In the genomic region with DNA sequence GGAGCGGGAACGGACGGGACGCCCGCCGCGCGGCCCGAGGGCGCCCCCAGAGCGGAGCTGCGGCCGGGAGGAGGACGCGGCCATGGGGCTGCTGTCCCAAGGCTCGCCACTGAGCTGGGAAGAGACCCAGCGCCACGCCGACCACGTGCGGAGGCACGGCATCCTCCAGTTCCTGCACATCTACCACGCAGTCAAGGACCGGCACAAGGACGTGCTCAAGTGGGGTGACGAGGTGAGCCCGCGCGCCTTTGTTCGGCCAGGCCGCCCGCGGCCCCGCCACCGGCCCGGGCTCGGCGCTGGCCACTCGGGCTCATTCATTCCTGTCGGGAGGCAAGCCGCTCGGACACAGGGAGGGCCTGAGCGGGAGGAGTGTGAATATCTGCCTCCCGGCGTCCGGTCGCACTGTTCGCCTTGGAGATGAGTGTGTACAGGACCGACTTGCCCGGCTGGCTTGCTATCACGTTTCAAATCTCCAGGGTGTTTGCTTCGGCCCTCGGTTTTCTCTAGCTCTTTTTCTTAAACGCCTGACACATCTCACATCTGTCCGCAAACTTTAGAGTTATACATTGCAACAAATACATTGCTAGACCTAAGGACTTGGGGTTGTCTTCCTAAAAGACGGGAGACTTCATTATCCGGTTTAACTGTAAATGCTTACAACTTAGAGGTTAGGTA, we compare ENCODE assay signal across 8 mouse cellular contexts. TPM values are rescaled to one million over a fixed set of nuclear protein-coding genes. Genes with fewer than 3 reads are reported as not detected.
DNase-seq lines count a peak whose midpoint lies in the region; ATAC-seq and TF ChIP-seq lines count a peak whose summit lies in the region.

No protein-coding gene starts in this region.

- H3K27me3 ChIP-seq in heart, adult 2 months (ENCODE audit: control insufficient read depth, insufficient read depth, low read length): no peaks in the 10 kb centered on the region
- H3K27me3 ChIP-seq in embryonic facial prominence, embryonic 13.5 days: no peaks in the 10 kb centered on the region
- H3K27me3 ChIP-seq in heart, embryonic 12.5 days (replicated peaks): no peaks in the 10 kb centered on the region

- whole genome bisulfite sequencing in heart, adult 2 months: under 1% methylated on average over 56 of the region's 57 CpGs
- WGBS in embryonic facial prominence, embryonic 13.5 days: under 1% methylated on average over 52 of the region's 57 CpGs
- under 1% methylated on average over 57 of the region's 57 CpGs for WGBS in heart, embryonic 12.5 days

- peak; percentile 58 for TF ChIP-seq CTCF in heart, adult 2 months (IDR thresholded peaks at IDR 0.05)

- no peak for TF ChIP-seq EP300 in heart, adult 2 months (IDR thresholded peaks at IDR 0.05; ENCODE audit: insufficient read depth, low read depth, low read length)

- no peaks in the 10 kb centered on the region; the same call in 1 of the 2 replicates for H3K79me2 ChIP-seq in heart, adult 2 months (replicated peaks; ENCODE audit: control insufficient read depth, insufficient read depth, low read length)

- intact Hi-C loops in heart, adult 2 months (cut with DNase I): loop anchor here (5.0 kb wide), 2 partner anchors 157 to 208 kb away; no protein-coding TSS in a partner anchor

- H3K27ac ChIP-seq in heart, adult 2 months: peak overlapping the region; percentile 78
- H3K27ac ChIP-seq in embryonic facial prominence, embryonic 13.5 days: peak overlapping the region; percentile 68
- H3K27ac ChIP-seq in heart, embryonic 12.5 days (ENCODE audit: poor library complexity, severe bottlenecking): peak overlapping the region; percentile 81

- peak overlapping the region; percentile 47 for H3K9ac ChIP-seq in heart, adult 2 months (ENCODE audit: low read depth, low read length)
- H3K9ac ChIP-seq in embryonic facial prominence, embryonic 13.5 days: peak overlapping the region; percentile 85
- H3K9ac ChIP-seq in heart, embryonic 12.5 days: peak overlapping the region; percentile 78

- no peak for DNase-seq in heart, adult 2 months
- no peak for DNase-seq in heart, adult 11 months
- peak; percentile 80 to 82 for DNase-seq in adrenal gland, postnatal 36 days
- DNase-seq in kidney, postnatal 25 days: peak; percentile 49 to 81
- DNase-seq in lung, postnatal 10 days: peak; percentile 84
- DNase-seq in retina, embryonic 14.5 days (ENCODE audit: low spot score): peak; percentile 77

- H3K4me1 ChIP-seq in heart, adult 2 months (ENCODE audit: control insufficient read depth, insufficient read depth, low read length): peaks cover 3% of the 10 kb centered on the region
- peaks cover 28% of the 10 kb centered on the region for H3K4me1 ChIP-seq in embryonic facial prominence, embryonic 13.5 days
- H3K4me1 ChIP-seq in heart, embryonic 12.5 days (replicated peaks): peaks cover 25% of the 10 kb centered on the region

- no peaks in the 10 kb centered on the region for H3K9me3 ChIP-seq in embryonic facial prominence, embryonic 13.5 days
- H3K9me3 ChIP-seq in heart, embryonic 12.5 days (replicated peaks): no peaks in the 10 kb centered on the region

- peak overlapping the region; percentile 78 for H3K4me3 ChIP-seq in heart, adult 2 months
- H3K4me3 ChIP-seq in embryonic facial prominence, embryonic 13.5 days: peak overlapping the region; percentile 79
- H3K4me3 ChIP-seq in heart, embryonic 12.5 days: peak overlapping the region; percentile 75

- no peak; the same call in 1 of the 2 replicates for TF ChIP-seq POLR2A in heart, adult 2 months (IDR thresholded peaks at IDR 0.05; ENCODE audit: insufficient read depth, low read depth, low read length)

- ATAC-seq in embryonic facial prominence, embryonic 13.5 days (ENCODE audit: insufficient number of reproducible peaks, insufficient read depth, low FRiP score, low TSS enrichment, low read depth): peak; percentile 70
- peak; percentile 75 for ATAC-seq in heart, embryonic 12.5 days (ENCODE audit: insufficient number of reproducible peaks, low FRiP score)

- H3K36me3 ChIP-seq in heart, adult 2 months (ENCODE audit: control insufficient read depth, insufficient read depth, low read length): peaks cover 2% of the 10 kb centered on the region
- H3K36me3 ChIP-seq in embryonic facial prominence, embryonic 13.5 days: no peaks in the 10 kb centered on the region
- H3K36me3 ChIP-seq in heart, embryonic 12.5 days: no peaks in the 10 kb centered on the region

- peak overlapping the region; percentile 88 for H3K4me2 ChIP-seq in embryonic facial prominence, embryonic 13.5 days
- H3K4me2 ChIP-seq in heart, embryonic 12.5 days: peak overlapping the region; percentile 71

RNA-seq across cellular contexts. Expression of a gene that starts 0.5 kb away (rescaled TPM):
- total RNA-seq in heart, adult 2 months (2021): 10 to 100 TPM; 10.6 to 12.0 TPM
- polyA plus RNA-seq in heart, adult 2 months (2012; rRNA removed): 6.6 and 9.3 TPM in 2 replicates
- 10 to 100 TPM; 40.9 to 47.2 TPM for total RNA-seq in adrenal gland, postnatal 36 days (2021)
- 13.5 and 14.7 TPM in 2 replicates for polyA plus RNA-seq in embryonic facial prominence, embryonic 13.5 days (2015; fragmentation: Nextera tagmentation; extraction: Ambion mirVana)
- polyA plus RNA-seq in heart, embryonic 12.5 days (2016; fragmentation: Nextera tagmentation; extraction: Ambion mirVana): 13.0 and 13.7 TPM in 2 replicates

Comparison
In these comparisons a context has a peak if more than half of its experiments do, and no peak if none do; other contexts are left out.
1. DNase-seq: peak in adrenal gland, postnatal 36 days (2 of 2), kidney, postnatal 25 days (2 of 2), lung, postnatal 10 days (single experiment) and retina, embryonic 14.5 days (single experiment); none in heart, adult 2 months (0 of 2) and heart, adult 11 months (single experiment).
2. Peak in every context shown above with its lines, with median percentiles within 50 percentile points of each other: H3K27ac ChIP-seq, H3K4me3 ChIP-seq and H3K9ac ChIP-seq.